Mouse (Mus musculus) neural tube, embryonic 14.5 days (tissue): ENCODE measurements around the gene Psma6. TPM values are rescaled to one million over a fixed set of nuclear protein-coding genes. Genes with fewer than 3 reads are reported as not detected.

Experiments used
- ATAC-seq: fragments of 200-750 bp; cut with Nextera tagmentation; 2 replicates; pipeline ENCODE4 v1.8.0; 2017; ENCODE audit warnings: low read depth, mild to moderate bottlenecking, moderate TSS enrichment, moderate library complexity
- H3K27ac ChIP-seq: fragments of 300-500 bp; sonication (generic); 2 replicates; pipeline ENCODE4 v1.5.1; 2014; ENCODE audit warnings: low read depth, mild to moderate bottlenecking, control low read depth, low read length, moderate library complexity, mixed read lengths
- H3K27me3 ChIP-seq: fragments of 300-500 bp; sonication (generic); 2 replicates; pipeline ENCODE4 v1.6.1; 2014; ENCODE audit warnings: low read length; ENCODE audit not compliant: control insufficient read depth, insufficient read depth
- H3K36me3 ChIP-seq: fragments of 300-500 bp; sonication (generic); 2 replicates; pipeline ENCODE4 v1.6.1; 2014; ENCODE audit warnings: low read length, mixed read lengths; ENCODE audit not compliant: control insufficient read depth, insufficient read depth
- H3K4me1 ChIP-seq: fragments of 300-500 bp; sonication (generic); 2 replicates; pipeline ENCODE4 v1.6.1; 2014; ENCODE audit warnings: low read length; ENCODE audit not compliant: control insufficient read depth, insufficient read depth
- H3K4me2 ChIP-seq: fragments of 300-500 bp; sonication (generic); 2 replicates; pipeline ENCODE4 v1.6.1; 2014; ENCODE audit warnings: mild to moderate bottlenecking, low read depth, low read length, control low read depth
- H3K4me3 ChIP-seq: fragments of 300-500 bp; sonication (generic); 2 replicates; pipeline ENCODE4 v1.5.1; 2014; ENCODE audit warnings: low read depth, low read length, control low read depth, mixed read lengths
- H3K9ac ChIP-seq: fragments of 300-500 bp; sonication (generic); replicated peaks from 2 replicates; pipeline ENCODE4 v1.6.1; 2014; ENCODE audit warnings: low read depth, mild to moderate bottlenecking, control low read depth, low read length, mixed read lengths
- H3K9me3 ChIP-seq: fragments of 300-500 bp; sonication (generic); 2 replicates; pipeline ENCODE4 v1.6.1; 2016; ENCODE audit warnings: low read length; ENCODE audit not compliant: control insufficient read depth
- WGBS: fragments of 180-500 bp; shearing (Covaris S2); extraction: QIAGEN DNeasy Blood & Tissue Kit; methylation state at CpG from one replicate; pipeline ENCODE4 v1.1.7; 2014; 5-methylcytosine and 5-hydroxymethylcytosine counted together
- polyA plus RNA-seq: library from polyadenylated mRNA; unstranded; fragments of >200 nt; fragmentation: Nextera tagmentation; extraction: Ambion mirVana; gene quantifications from 2 replicates; pipeline ENCODE4 v1.2.1, GENCODE M21; 2014

The Psma6 gene
- polyA plus RNA-seq, 1 experiment from 2014 or later, result 439 TPM

GRCm38 (mm10) chr12:55462456-55462855 is 78.4 kb downstream of the Psma6 start:
- Histone ChIP-seq H3K4me3 (no peak overlapping the region), H3K27me3 (no peaks in the 10 kb centered on the region), H3K9me3 (no peaks in the 10 kb centered on the region), H3K9ac (no peak overlapping the region), H3K36me3 (no peaks in the 10 kb centered on the region), H3K4me2 (no peak overlapping the region), H3K4me1 (no peaks in the 10 kb centered on the region), H3K27ac (no peak overlapping the region)
- ATAC-seq, result no peak
- WGBS, result 72% methylated on average over 6 of the region's 6 CpGs

GRCm38 (mm10) chr12:55463087-55463486 is 79.1 kb downstream of the Psma6 start:
- Histone ChIP-seq H3K4me1 (no peaks in the 10 kb centered on the region), H3K4me3 (no peak overlapping the region), H3K27ac (no peak overlapping the region), H3K36me3 (no peaks in the 10 kb centered on the region), H3K9ac (no peak overlapping the region), H3K4me2 (no peak overlapping the region), H3K27me3 (no peaks in the 10 kb centered on the region), H3K9me3 (no peaks in the 10 kb centered on the region)
- ATAC-seq, result no peak
- 73% methylated on average over 5 of the region's 5 CpGs for WGBS

- Histone ChIP-seq H3K4me2 (no peak overlapping the region), H3K9me3 (no peaks in the 10 kb centered on the region), H3K9ac (no peak overlapping the region), H3K36me3 (no peaks in the 10 kb centered on the region), H3K27ac (peak overlapping the region; percentile 24; the same call in 1 of the 2 replicates), H3K4me3 (no peak overlapping the region), H3K4me1 (no peaks in the 10 kb centered on the region), H3K27me3 (no peaks in the 10 kb centered on the region)
- ATAC-seq, result peak; percentile 75
- WGBS, result 25% methylated on average over 16 of the region's 16 CpGs
Measured at GRCm38 (mm10) chr12:55463992-55464845, 80.2 kb downstream of the Psma6 start.

- Histone ChIP-seq H3K27me3 (no peaks in the 10 kb centered on the region), H3K4me2 (no peak overlapping the region), H3K9ac (no peak overlapping the region), H3K4me1 (no peaks in the 10 kb centered on the region), H3K4me3 (no peak overlapping the region), H3K9me3 (no peaks in the 10 kb centered on the region), H3K36me3 (no peaks in the 10 kb centered on the region), H3K27ac (peak overlapping the region; percentile 24; the same call in 1 of the 2 replicates)
- WGBS, result 58% methylated on average over 14 of the region's 14 CpGs
- no peak for ATAC-seq
Measured at GRCm38 (mm10) chr12:55464846-55465361, 80.9 kb downstream of the Psma6 start.

GRCm38 (mm10) chr12:55465401-55465983 is 81.5 kb downstream of the Psma6 start:
- ATAC-seq, result no peak
- WGBS, result 75% methylated on average over 17 of the region's 17 CpGs
- Histone ChIP-seq H3K4me3 (no peak overlapping the region), H3K27me3 (no peaks in the 10 kb centered on the region), H3K9ac (no peak overlapping the region), H3K36me3 (no peaks in the 10 kb centered on the region), H3K4me1 (no peaks in the 10 kb centered on the region), H3K27ac (no peak overlapping the region; the same call in 1 of the 2 replicates), H3K4me2 (no peak overlapping the region), H3K9me3 (no peaks in the 10 kb centered on the region)

GRCm38 (mm10) chr12:55466088-55466701 is 82.2 kb downstream of the Psma6 start:
- no peak overlapping the region for H3K4me2 ChIP-seq
- no peaks in the 10 kb centered on the region for H3K36me3 ChIP-seq
- no peak overlapping the region for H3K4me3 ChIP-seq
- 52% methylated on average over 7 of the region's 7 CpGs for WGBS
- H3K9me3 ChIP-seq, result no peaks in the 10 kb centered on the region
- peak; percentile 45; the same call in 1 of the 2 replicates for ATAC-seq
- no peaks in the 10 kb centered on the region for H3K27me3 ChIP-seq
- H3K4me1 ChIP-seq, result no peaks in the 10 kb centered on the region
- H3K27ac ChIP-seq, result no peak overlapping the region
- H3K9ac ChIP-seq, result no peak overlapping the region

- ATAC-seq, result no peak
- H3K4me3 ChIP-seq, result no peak overlapping the region
- H3K4me1 ChIP-seq, result no peaks in the 10 kb centered on the region
- H3K4me2 ChIP-seq, result no peak overlapping the region
- no peaks in the 10 kb centered on the region for H3K36me3 ChIP-seq
- H3K27me3 ChIP-seq, result no peaks in the 10 kb centered on the region
- WGBS, result 77% methylated on average over 5 of the region's 5 CpGs
- H3K9me3 ChIP-seq, result no peaks in the 10 kb centered on the region
- H3K27ac ChIP-seq, result no peak overlapping the region
- H3K9ac ChIP-seq, result no peak overlapping the region
Measured at GRCm38 (mm10) chr12:55466816-55467215, 82.8 kb downstream of the Psma6 start.

GRCm38 (mm10) chr12:55467331-55468180 is 83.5 kb downstream of the Psma6 start:
- Histone ChIP-seq H3K4me1 (no peaks in the 10 kb centered on the region), H3K4me3 (no peak overlapping the region), H3K27me3 (no peaks in the 10 kb centered on the region), H3K4me2 (no peak overlapping the region), H3K36me3 (no peaks in the 10 kb centered on the region), H3K9ac (no peak overlapping the region), H3K27ac (no peak overlapping the region), H3K9me3 (no peaks in the 10 kb centered on the region)
- ATAC-seq, result no peak
- WGBS, result 53% methylated on average over 10 of the region's 10 CpGs
